In the genomic region with DNA sequence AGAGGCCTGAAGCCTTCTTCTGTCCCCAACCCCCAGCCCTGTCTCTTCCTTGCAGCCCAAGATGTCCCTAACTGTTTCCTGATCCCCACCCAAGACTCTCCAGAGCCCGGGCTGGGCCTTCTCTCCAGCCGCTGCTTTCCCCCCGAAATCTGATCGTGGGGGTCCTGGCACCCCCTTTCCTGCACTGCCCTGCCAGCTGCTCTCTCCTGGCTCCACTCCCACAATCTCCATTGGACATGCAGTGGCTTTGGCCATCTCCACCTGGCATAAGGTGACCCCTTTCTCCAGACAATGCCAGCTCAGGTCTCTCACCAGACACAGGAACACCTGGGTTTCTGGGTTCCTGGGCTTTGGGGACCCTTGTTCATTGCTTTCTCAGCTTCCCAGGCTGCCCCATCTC, we compare ENCODE assay signal across 17 mouse cellular contexts. TPM values are rescaled to one million over a fixed set of nuclear protein-coding genes. Genes with fewer than 3 reads are reported as not detected.
"Had no signal": no experiment of that assay in that cellular context is flagged by ENCODE, and none has a peak within 500 bp of the region (broad histone marks: within the 10 kb centered on the region; RNA-seq: fewer than 3 reads in every experiment).

No protein-coding gene starts in this region.

- H3K9me3 ChIP-seq: neural tube, embryonic 12.5 days; neural tube, embryonic 13.5 days; neural tube, embryonic 15.5 days; stomach, embryonic 15.5 days had no signal

- H3K9ac ChIP-seq: neural tube, embryonic 12.5 days; neural tube, embryonic 13.5 days; neural tube, embryonic 15.5 days; stomach, embryonic 15.5 days had no signal

- H3K36me3 ChIP-seq: neural tube, embryonic 12.5 days; neural tube, embryonic 13.5 days; neural tube, embryonic 15.5 days; stomach, embryonic 15.5 days had no signal

- H3K27me3 ChIP-seq: neural tube, embryonic 12.5 days; neural tube, embryonic 13.5 days; neural tube, embryonic 15.5 days; stomach, embryonic 15.5 days had no signal

- DNase-seq: retina, postnatal 1 day; right cerebral cortex, adult 18-20 months; right cerebral cortex, postnatal 14 days; right cerebral cortex, postnatal 25 days; right cerebral cortex, postnatal 4 days; spleen, adult 18-20 months; thymus, adult 18-20 months; thymus, adult 2 months; thymus, postnatal 14 days; thymus, postnatal 25 days; thymus, postnatal 36 days; thymus, postnatal 4 days had no signal

- H3K4me2 ChIP-seq: neural tube, embryonic 12.5 days; neural tube, embryonic 13.5 days; neural tube, embryonic 15.5 days; stomach, embryonic 15.5 days had no signal

- H3K27ac ChIP-seq: neural tube, embryonic 12.5 days; neural tube, embryonic 13.5 days; neural tube, embryonic 15.5 days; stomach, embryonic 15.5 days; stomach, postnatal 0 days had no signal

- H3K4me3 ChIP-seq: neural tube, embryonic 12.5 days; neural tube, embryonic 13.5 days; neural tube, embryonic 15.5 days; stomach, embryonic 15.5 days had no signal

- H3K4me1 ChIP-seq: neural tube, embryonic 12.5 days; neural tube, embryonic 13.5 days; neural tube, embryonic 15.5 days had no signal

RNA-seq across cellular contexts. Expression of gene Il2rb, which starts 17.0 kb away (rescaled TPM):
- polyA plus RNA-seq: neural tube, embryonic 12.5 days had no signal
